15 mouse cellular contexts compared by ENCODE assay signal in the genomic region with DNA sequence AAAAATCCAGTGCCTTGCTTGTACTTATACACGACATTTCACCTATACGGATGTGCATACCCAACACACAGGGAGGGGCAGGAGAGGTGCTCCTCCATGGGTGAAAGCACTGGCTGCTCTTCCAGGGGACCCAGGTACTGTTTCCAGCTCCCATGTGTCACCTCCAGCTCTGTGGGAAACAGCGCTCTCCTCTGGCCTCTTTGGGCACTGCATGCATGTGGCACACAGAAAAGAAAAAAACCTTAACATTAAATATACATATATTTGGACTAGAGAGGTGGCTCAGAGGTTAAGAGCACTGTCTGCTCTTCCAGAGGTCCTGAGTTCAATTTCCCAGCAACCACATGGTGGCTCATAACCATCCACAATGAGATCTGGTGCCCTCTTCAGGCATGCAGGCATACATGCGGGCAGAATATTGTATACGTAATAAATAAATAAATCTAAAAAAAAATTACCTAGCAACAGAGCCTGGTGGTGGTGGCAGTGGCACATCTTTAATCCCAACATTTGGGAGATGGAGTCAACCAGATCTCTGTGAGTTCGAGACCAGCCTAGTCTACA. TPM values are rescaled to one million over a fixed set of nuclear protein-coding genes. Genes with fewer than 3 reads are reported as not detected.
DNase-seq lines count a peak whose midpoint lies in the region; ATAC-seq and TF ChIP-seq lines count a peak whose summit lies in the region.
"Had no signal": no experiment of that assay in that cellular context is flagged by ENCODE, and none has a peak within 500 bp of the region (broad histone marks: within the 10 kb centered on the region; RNA-seq: fewer than 3 reads in every experiment).

No protein-coding gene starts in this region.

- no peaks in the 10 kb centered on the region for H3K27me3 ChIP-seq in intestine, postnatal 0 days (replicated peaks; ENCODE audit: control insufficient read depth, insufficient read depth, low read length)
- no peaks in the 10 kb centered on the region for H3K27me3 ChIP-seq in intestine, embryonic 16.5 days (replicated peaks; ENCODE audit: control insufficient read depth, insufficient read depth, low read length)
- H3K27me3 ChIP-seq in midbrain, postnatal 0 days (ENCODE audit: insufficient read depth, low read length) = no peaks in the 10 kb centered on the region
- H3K27me3 ChIP-seq in midbrain, embryonic 16.5 days (ENCODE audit: control insufficient read depth, insufficient read depth, low read depth, low read length) = no peaks in the 10 kb centered on the region
- H3K27me3 ChIP-seq: hindbrain, embryonic 15.5 days; liver, embryonic 13.5 days; megakaryocyte, embryonic 14.5 days had no signal

- peak; percentile 36 for TF ChIP-seq CTCF in intestine, postnatal 0 days (IDR thresholded peaks at IDR 0.05; ENCODE audit: low read depth)
- peak; percentile 49 for TF ChIP-seq CTCF in midbrain, postnatal 0 days (IDR thresholded peaks at IDR 0.05)

- H3K27ac ChIP-seq in intestine, postnatal 0 days (ENCODE audit: low read depth, low read length) = no peak overlapping the region
- H3K27ac ChIP-seq in intestine, embryonic 16.5 days (ENCODE audit: low read length) = no peak overlapping the region
- no peak overlapping the region for H3K27ac ChIP-seq in midbrain, postnatal 0 days (ENCODE audit: low read depth, low read length)
- no peak overlapping the region for H3K27ac ChIP-seq in midbrain, embryonic 16.5 days (ENCODE audit: low read length)
- H3K27ac ChIP-seq: embryonic facial prominence, embryonic 10.5 days; forebrain, embryonic 10.5 days; hindbrain, embryonic 15.5 days; liver, embryonic 13.5 days had no signal

- no peak for DNase-seq in midbrain, postnatal 0 days (ENCODE audit: low spot score)
- DNase-seq in R1 (ENCODE audit: low read depth, low spot score) = peak; percentile 69
- DNase-seq in testis, postnatal 14 days (ENCODE audit: low spot score) = peak; percentile 25
- DNase-seq in frontal cortex, postnatal 10 days (ENCODE audit: low spot score in 2 of 2) = no peak
- DNase-seq: gastrocnemius, postnatal 10 days; kidney, postnatal 25 days; liver, embryonic 13.5 days; thymus, postnatal 36 days had no signal

- peaks cover 5% of the 10 kb centered on the region for H3K4me1 ChIP-seq in intestine, postnatal 0 days (replicated peaks; ENCODE audit: control insufficient read depth, insufficient read depth, low read length)
- peaks cover 14% of the 10 kb centered on the region for H3K4me1 ChIP-seq in intestine, embryonic 16.5 days (ENCODE audit: control insufficient read depth, insufficient read depth, low read length)
- peaks cover 5% of the 10 kb centered on the region; the same call in 1 of the 2 replicates for H3K4me1 ChIP-seq in midbrain, postnatal 0 days (ENCODE audit: insufficient read depth, low read length)
- peaks cover 12% of the 10 kb centered on the region for H3K4me1 ChIP-seq in midbrain, embryonic 16.5 days (ENCODE audit: control insufficient read depth, insufficient read depth, low read length)

- no peaks in the 10 kb centered on the region; the same call in 1 of the 2 replicates for H3K36me3 ChIP-seq in intestine, postnatal 0 days (ENCODE audit: control insufficient read depth, insufficient read depth)
- H3K36me3 ChIP-seq in intestine, embryonic 16.5 days (ENCODE audit: control insufficient read depth, insufficient read depth, low read length) = no peaks in the 10 kb centered on the region
- no peaks in the 10 kb centered on the region for H3K36me3 ChIP-seq in midbrain, postnatal 0 days (ENCODE audit: insufficient read depth, low read length)
- H3K36me3 ChIP-seq in midbrain, embryonic 16.5 days (ENCODE audit: control insufficient read depth, insufficient read depth, low read length) = no peaks in the 10 kb centered on the region
- H3K36me3 ChIP-seq: hindbrain, embryonic 15.5 days had no signal

- ATAC-seq in intestine, postnatal 0 days = no peak
- no peak for ATAC-seq in intestine, embryonic 16.5 days
- ATAC-seq in midbrain, postnatal 0 days (ENCODE audit: low FRiP score) = no peak
- ATAC-seq in midbrain, embryonic 16.5 days = no peak

- no peaks in the 10 kb centered on the region for H3K9me3 ChIP-seq in intestine, postnatal 0 days (ENCODE audit: control insufficient read depth)
- H3K9me3 ChIP-seq in intestine, embryonic 16.5 days (ENCODE audit: control insufficient read depth, low read length) = no peaks in the 10 kb centered on the region
- no peaks in the 10 kb centered on the region for H3K9me3 ChIP-seq in midbrain, postnatal 0 days (ENCODE audit: low read length)
- no peaks in the 10 kb centered on the region for H3K9me3 ChIP-seq in midbrain, embryonic 16.5 days (replicated peaks; ENCODE audit: control insufficient read depth, low read length, poor library complexity, severe bottlenecking)
- H3K9me3 ChIP-seq: embryonic facial prominence, embryonic 10.5 days; forebrain, embryonic 10.5 days; hindbrain, embryonic 15.5 days; liver, embryonic 13.5 days; megakaryocyte, embryonic 14.5 days had no signal

- no peak overlapping the region for H3K4me3 ChIP-seq in intestine, postnatal 0 days (ENCODE audit: low read depth, low read length)
- no peak overlapping the region for H3K4me3 ChIP-seq in intestine, embryonic 16.5 days (ENCODE audit: low read length)
- no peak overlapping the region for H3K4me3 ChIP-seq in midbrain, postnatal 0 days (ENCODE audit: low read depth, low read length)
- no peak overlapping the region for H3K4me3 ChIP-seq in midbrain, embryonic 16.5 days (ENCODE audit: low read depth, low read length)
- H3K4me3 ChIP-seq: embryonic facial prominence, embryonic 10.5 days; forebrain, embryonic 10.5 days; hindbrain, embryonic 15.5 days; liver, embryonic 13.5 days; megakaryocyte, embryonic 14.5 days had no signal

- H3K9ac ChIP-seq in intestine, postnatal 0 days (ENCODE audit: low read depth, low read length) = no peak overlapping the region
- no peak overlapping the region for H3K9ac ChIP-seq in intestine, embryonic 16.5 days (ENCODE audit: low read depth, low read length)
- no peak overlapping the region for H3K9ac ChIP-seq in midbrain, postnatal 0 days (replicated peaks; ENCODE audit: low read length, poor library complexity, severe bottlenecking)
- H3K9ac ChIP-seq in midbrain, embryonic 16.5 days (ENCODE audit: low read depth, low read length) = no peak overlapping the region
- H3K9ac ChIP-seq: hindbrain, embryonic 15.5 days; liver, embryonic 13.5 days had no signal

- WGBS in intestine, postnatal 0 days = 87% methylated on average over 6 of the region's 6 CpGs
- WGBS in intestine, embryonic 16.5 days = 91% methylated on average over 6 of the region's 6 CpGs
- 93% methylated on average over 6 of the region's 6 CpGs for whole genome bisulfite sequencing in midbrain, postnatal 0 days
- WGBS in midbrain, embryonic 16.5 days = 91% methylated on average over 6 of the region's 6 CpGs

- H3K4me2 ChIP-seq in intestine, postnatal 0 days (replicated peaks; ENCODE audit: low read depth) = no peak overlapping the region
- H3K4me2 ChIP-seq in intestine, embryonic 16.5 days (ENCODE audit: low read depth, low read length) = no peak overlapping the region
- no peak overlapping the region for H3K4me2 ChIP-seq in midbrain, postnatal 0 days (ENCODE audit: low read depth, low read length, poor library complexity, severe bottlenecking)
- no peak overlapping the region for H3K4me2 ChIP-seq in midbrain, embryonic 16.5 days (ENCODE audit: low read length)
- H3K4me2 ChIP-seq: hindbrain, embryonic 15.5 days; liver, embryonic 13.5 days had no signal

RNA-seq across cellular contexts. Expression of gene Cse1l, which starts 2.0 kb away (rescaled TPM):
- polyA plus RNA-seq in intestine, postnatal 0 days (2015; fragmentation: Nextera tagmentation; extraction: Ambion mirVana) = 20.8 and 22.1 TPM in 2 replicates
- polyA plus RNA-seq in intestine, embryonic 16.5 days (2015; fragmentation: Nextera tagmentation; extraction: Ambion mirVana) = 80.7 and 85.5 TPM in 2 replicates
- 82.8 and 88.7 TPM in 2 replicates for total RNA-seq in midbrain, postnatal 0 days (2014; rRNA removed)
- 69.7 and 70.1 TPM in 2 replicates for polyA plus RNA-seq in midbrain, postnatal 0 days (2015; fragmentation: Nextera tagmentation; extraction: Ambion mirVana)
- 100 and 102 TPM in 2 replicates for polyA plus RNA-seq in midbrain, embryonic 16.5 days (2015; fragmentation: Nextera tagmentation; extraction: Ambion mirVana)

Comparison
In these comparisons a context has a peak if more than half of its experiments do, and no peak if none do; other contexts are left out.
1. DNase-seq: peak in R1 (single experiment) and testis, postnatal 14 days (single experiment); none in midbrain, postnatal 0 days (single experiment) and frontal cortex, postnatal 10 days (0 of 2).